Mouse (Mus musculus): Measurements from ENCODE around the gene Zfp462. TPM values are rescaled to one million over a fixed set of nuclear protein-coding genes. Genes with fewer than 3 reads are reported as not detected.

Zfp462 gene
- total and polyA plus RNA-seq, 2 experiments from 2014 or later: 1.1 to 6.6 TPM

GRCm38 (mm10) chr4:55128088-55128835 lies 183.4 kb downstream of the Zfp462 start:
- no peak overlapping the region for H3K9ac ChIP-seq (replicated peaks; ENCODE audit: low read depth, low read length)
- no peak overlapping the region for H3K27ac ChIP-seq (ENCODE audit: low read depth)
- 81% methylated on average over 13 of the region's 13 CpGs for WGBS
- H3K4me1 ChIP-seq (ENCODE audit: control insufficient read depth, insufficient read depth): 0 out of 2 replicates have a peak, but pooled peaks cover 8% of the 10 kb centered on the region
- no peak overlapping the region for H3K4me3 ChIP-seq (ENCODE audit: low read depth, low read length)
- ATAC-seq (ENCODE audit: insufficient read depth, low read depth) (no peak), DNase-seq (ENCODE audit: low spot score) (no peak)
- no peak overlapping the region for H3K4me2 ChIP-seq (ENCODE audit: low read depth, low read length)
- TF ChIP-seq CTCF (IDR thresholded peaks at IDR 0.05; ENCODE audit: low read depth) (no peak), EP300 (IDR thresholded peaks at IDR 0.05; ENCODE audit: low read depth) (no peak)
- no peaks in the 10 kb centered on the region for H3K27me3 ChIP-seq (ENCODE audit: control insufficient read depth, insufficient read depth, low read length)
- no peaks in the 10 kb centered on the region for H3K36me3 ChIP-seq (replicated peaks; ENCODE audit: control insufficient read depth, insufficient read depth, low read length)
- no peaks in the 10 kb centered on the region for H3K9me3 ChIP-seq (replicated peaks; ENCODE audit: control insufficient read depth, low read length)
